Mouse (Mus musculus): ENCODE measurements around the gene Vat1l. TPM values are rescaled to one million over a fixed set of nuclear protein-coding genes. Genes with fewer than 3 reads are reported as not detected.

Vat1l gene
- total and polyA plus RNA-seq, 2 experiments: not detected

DNA sequence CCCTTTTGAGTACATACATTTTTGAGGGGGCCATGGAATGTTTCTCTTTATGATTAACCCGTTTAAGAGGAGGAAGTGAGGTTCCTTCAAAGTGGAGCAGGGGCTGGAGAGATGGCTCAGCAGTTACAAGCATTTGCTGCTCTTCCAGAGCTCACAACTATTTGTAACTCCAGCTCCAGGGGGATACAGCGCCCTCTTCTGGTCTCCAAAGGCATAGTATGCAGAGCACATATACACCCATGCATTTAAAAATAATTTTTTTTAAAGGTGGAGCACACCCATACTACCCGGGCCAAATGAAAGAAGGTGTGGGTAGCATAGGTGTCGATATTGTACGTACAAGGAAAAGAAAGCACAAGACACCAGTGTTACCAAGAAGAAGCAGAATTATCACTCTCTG lies 157.8 kb downstream of the Vat1l start:
- DNase-seq (ENCODE audit: extremely low read depth, low read depth, low spot score): no peak
- Histone ChIP-seq H3K4me3 (ENCODE audit: insufficient read depth, low read depth, low read length) (no peak overlapping the region), H3K79me2 (ENCODE audit: control insufficient read depth, insufficient read depth, low read length) (no peaks in the 10 kb centered on the region), H3K9ac (ENCODE audit: low read depth, low read length) (no peak overlapping the region), H3K4me1 (ENCODE audit: control insufficient read depth, insufficient read depth, low read length) (no peaks in the 10 kb centered on the region), H3K36me3 (ENCODE audit: control insufficient read depth, insufficient read depth, low read length) (no peaks in the 10 kb centered on the region), H3K27me3 (ENCODE audit: control insufficient read depth, insufficient read depth, low read length) (no peaks in the 10 kb centered on the region), H3K27ac (replicated peaks; ENCODE audit: insufficient read depth, low read depth, low read length) (no peak overlapping the region)
- WGBS: 71% methylated on average over 5 of the region's 5 CpGs
- no peak for TF ChIP-seq CTCF (IDR thresholded peaks at IDR 0.05; ENCODE audit: low read depth, low read length)
- TF ChIP-seq POLR2A (IDR thresholded peaks at IDR 0.05; ENCODE audit: extremely low read depth, insufficient read depth, low read length): no peak

DNA sequence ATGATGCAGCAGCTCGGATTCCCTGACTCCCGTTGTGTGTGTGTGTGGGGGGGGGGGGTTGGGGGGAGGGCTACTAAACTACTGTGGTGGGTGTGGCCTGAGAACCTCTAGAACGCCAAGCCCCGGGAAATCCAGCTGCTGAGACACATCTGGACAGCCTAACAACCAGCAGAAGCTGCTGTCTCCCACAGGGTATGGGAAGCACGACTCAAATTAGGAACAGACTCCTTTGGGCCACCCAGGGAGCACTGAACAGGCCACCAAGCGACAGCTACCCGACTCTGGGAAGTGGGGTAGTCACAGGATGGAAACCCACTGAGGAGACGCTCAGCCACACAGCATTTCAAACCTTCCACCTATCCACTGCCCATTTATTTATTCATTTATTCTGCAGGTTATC lies 158.2 kb downstream of the Vat1l start:
- Histone ChIP-seq H3K79me2 (ENCODE audit: control insufficient read depth, insufficient read depth, low read length) (no peaks in the 10 kb centered on the region), H3K27me3 (ENCODE audit: control insufficient read depth, insufficient read depth, low read length) (no peaks in the 10 kb centered on the region), H3K36me3 (ENCODE audit: control insufficient read depth, insufficient read depth, low read length) (no peaks in the 10 kb centered on the region), H3K9ac (ENCODE audit: low read depth, low read length) (no peak overlapping the region), H3K4me3 (ENCODE audit: insufficient read depth, low read depth, low read length) (no peak overlapping the region), H3K27ac (replicated peaks; ENCODE audit: insufficient read depth, low read depth, low read length) (no peak overlapping the region), H3K4me1 (ENCODE audit: control insufficient read depth, insufficient read depth, low read length) (no peaks in the 10 kb centered on the region)
- no peak for DNase-seq (ENCODE audit: extremely low read depth, low read depth, low spot score)
- WGBS: 70% methylated on average over 8 of the region's 8 CpGs
- TF ChIP-seq POLR2A (IDR thresholded peaks at IDR 0.05; ENCODE audit: extremely low read depth, insufficient read depth, low read length) (no peak), CTCF (IDR thresholded peaks at IDR 0.05; ENCODE audit: low read depth, low read length) (no peak)

DNA sequence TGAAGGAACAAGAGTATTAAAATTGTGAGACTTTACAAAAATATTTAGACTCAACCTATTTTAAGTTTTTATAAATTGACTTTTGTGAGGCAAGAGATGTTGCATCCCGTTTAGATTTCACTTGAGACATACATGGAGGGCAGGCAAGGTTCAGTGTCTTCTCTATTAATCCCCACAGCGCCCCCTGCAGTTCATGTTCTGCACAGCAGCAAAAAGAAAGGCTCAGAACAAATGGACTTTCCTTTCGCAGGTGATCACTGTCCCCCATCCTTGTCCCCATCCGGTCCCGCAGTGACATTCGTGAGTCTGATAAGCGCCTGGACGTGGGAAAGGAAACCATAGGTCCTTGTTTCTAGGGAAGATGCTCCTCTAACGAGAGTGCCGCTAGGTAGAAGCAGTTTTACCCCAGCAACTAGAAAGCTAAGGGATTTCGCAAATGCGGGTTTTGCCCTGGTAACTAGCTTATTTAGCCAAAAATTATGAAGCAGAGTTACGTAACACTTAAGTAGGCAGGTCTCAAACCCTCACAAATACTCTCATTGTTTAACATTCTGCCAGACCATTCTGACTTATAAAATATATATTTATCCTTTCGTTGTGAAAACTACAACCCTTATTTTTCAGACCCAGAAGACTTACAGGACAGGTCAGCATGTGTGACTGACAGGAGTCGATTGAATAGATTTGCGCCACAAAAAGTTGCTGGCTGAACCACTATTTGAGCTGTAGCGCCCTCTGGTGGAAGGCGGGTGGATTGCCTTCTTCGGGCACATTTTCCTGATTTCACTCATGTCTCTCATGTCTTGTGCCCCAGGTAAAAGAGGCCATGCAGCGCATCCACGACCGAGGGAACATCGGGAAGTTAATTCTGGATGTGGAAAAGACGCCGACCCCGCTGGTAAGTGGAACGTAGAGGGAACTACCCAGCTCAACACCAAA lies 163.9 kb downstream of the Vat1l start:
- 19% methylated on average over 27 of the region's 27 CpGs for WGBS
- Histone ChIP-seq H3K27me3 (ENCODE audit: control insufficient read depth, insufficient read depth, low read length) (no peaks in the 10 kb centered on the region), H3K9ac (ENCODE audit: low read depth, low read length) (no peak overlapping the region), H3K79me2 (ENCODE audit: control insufficient read depth, insufficient read depth, low read length) (no peaks in the 10 kb centered on the region), H3K27ac (replicated peaks; ENCODE audit: insufficient read depth, low read depth, low read length) (no peak overlapping the region), H3K4me3 (ENCODE audit: insufficient read depth, low read depth, low read length) (no peak overlapping the region), H3K36me3 (ENCODE audit: control insufficient read depth, insufficient read depth, low read length) (no peaks in the 10 kb centered on the region), H3K4me1 (ENCODE audit: control insufficient read depth, insufficient read depth, low read length) (no peaks in the 10 kb centered on the region; the same call in 1 of the 2 replicates)
- peak; percentile 78 for DNase-seq (ENCODE audit: extremely low read depth, low read depth, low spot score)
- TF ChIP-seq POLR2A (IDR thresholded peaks at IDR 0.05; ENCODE audit: extremely low read depth, insufficient read depth, low read length): no peak
- TF ChIP-seq CTCF (IDR thresholded peaks at IDR 0.05; ENCODE audit: low read depth, low read length): peak; percentile 86

DNA sequence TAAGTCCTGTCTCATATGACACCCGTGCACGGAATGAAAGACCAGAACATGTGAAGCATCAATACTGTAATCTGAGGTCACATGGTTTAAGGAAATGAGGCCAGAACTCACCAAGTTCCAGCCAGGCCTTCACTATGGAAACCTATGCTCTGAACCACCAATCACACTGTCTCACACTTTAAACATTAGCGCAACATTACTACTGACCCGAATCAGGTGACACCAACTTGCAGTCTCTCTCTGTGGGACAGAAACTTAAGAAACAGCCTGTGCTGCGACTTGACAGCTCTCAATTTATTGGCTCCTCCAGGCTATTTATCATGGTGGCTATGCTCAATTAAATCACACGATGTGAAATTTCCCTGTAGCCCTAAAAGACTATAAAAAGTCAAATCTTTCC lies 169.0 kb downstream of the Vat1l start:
- Histone ChIP-seq H3K4me3 (ENCODE audit: insufficient read depth, low read depth, low read length) (no peak overlapping the region), H3K27ac (replicated peaks; ENCODE audit: insufficient read depth, low read depth, low read length) (no peak overlapping the region), H3K4me1 (ENCODE audit: control insufficient read depth, insufficient read depth, low read length) (no peaks in the 10 kb centered on the region), H3K27me3 (ENCODE audit: control insufficient read depth, insufficient read depth, low read length) (no peaks in the 10 kb centered on the region), H3K9ac (ENCODE audit: low read depth, low read length) (no peak overlapping the region), H3K36me3 (ENCODE audit: control insufficient read depth, insufficient read depth, low read length) (no peaks in the 10 kb centered on the region), H3K79me2 (ENCODE audit: control insufficient read depth, insufficient read depth, low read length) (no peaks in the 10 kb centered on the region)
- no peak for DNase-seq (ENCODE audit: extremely low read depth, low read depth, low spot score)
- 83% methylated on average over 6 of the region's 6 CpGs for WGBS
- TF ChIP-seq CTCF (IDR thresholded peaks at IDR 0.05; ENCODE audit: low read depth, low read length) (no peak), POLR2A (IDR thresholded peaks at IDR 0.05; ENCODE audit: extremely low read depth, insufficient read depth, low read length) (no peak)

DNA sequence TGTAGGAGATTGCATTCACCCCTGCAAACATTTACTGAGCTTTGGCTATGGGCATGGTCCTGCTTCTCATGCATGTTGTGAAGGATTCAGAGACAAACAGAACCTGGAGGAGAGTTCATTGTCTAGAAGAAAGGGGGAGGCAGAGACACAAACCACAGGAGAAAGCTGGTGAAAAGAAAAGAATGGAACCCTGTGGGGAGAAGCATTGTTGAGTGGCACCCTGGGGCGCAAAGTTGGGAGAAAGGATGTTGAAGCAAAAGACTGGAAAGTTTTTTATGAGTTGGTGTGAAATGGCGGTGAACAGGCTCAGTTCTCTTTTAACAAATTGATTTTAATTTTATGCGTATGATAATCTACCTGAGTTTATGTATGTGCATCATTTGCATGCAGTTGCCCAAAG lies 178.8 kb downstream of the Vat1l start:
- no peak overlapping the region for H3K9ac ChIP-seq (ENCODE audit: low read depth, low read length)
- TF ChIP-seq POLR2A (IDR thresholded peaks at IDR 0.05; ENCODE audit: extremely low read depth, insufficient read depth, low read length) (no peak), CTCF (IDR thresholded peaks at IDR 0.05; ENCODE audit: low read depth, low read length) (no peak)
- H3K27me3 ChIP-seq (ENCODE audit: control insufficient read depth, insufficient read depth, low read length): no peaks in the 10 kb centered on the region
- no peak overlapping the region for H3K4me3 ChIP-seq (ENCODE audit: insufficient read depth, low read depth, low read length)
- DNase-seq (ENCODE audit: extremely low read depth, low read depth, low spot score): no peak
- no peak overlapping the region for H3K27ac ChIP-seq (replicated peaks; ENCODE audit: insufficient read depth, low read depth, low read length)
- no peaks in the 10 kb centered on the region for H3K4me1 ChIP-seq (ENCODE audit: control insufficient read depth, insufficient read depth, low read length)
- no peaks in the 10 kb centered on the region for H3K79me2 ChIP-seq (ENCODE audit: control insufficient read depth, insufficient read depth, low read length)
- 87% methylated on average over 3 of the region's 3 CpGs for WGBS
- no peaks in the 10 kb centered on the region for H3K36me3 ChIP-seq (ENCODE audit: control insufficient read depth, insufficient read depth, low read length)

DNA sequence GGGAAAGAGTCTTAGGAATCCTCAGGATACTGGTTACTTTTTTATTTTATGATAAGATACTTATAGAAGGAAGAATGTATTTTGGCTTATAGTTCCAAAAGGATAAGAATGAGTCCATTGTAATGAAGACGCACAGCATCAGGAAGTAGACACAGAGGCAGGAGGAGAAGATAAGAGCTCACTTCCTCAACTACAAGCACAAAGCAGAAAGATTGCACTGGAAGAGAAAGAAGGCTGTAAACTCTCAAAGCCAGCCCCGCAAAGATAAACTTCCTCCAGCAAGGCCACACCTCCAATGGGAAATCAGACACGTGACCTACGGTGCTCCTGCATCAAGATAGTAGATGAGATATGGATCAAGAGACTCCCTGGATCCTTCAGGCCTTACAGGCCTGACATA lies 182.1 kb downstream of the Vat1l start:
- DNase-seq (ENCODE audit: extremely low read depth, low read depth, low spot score): no peak
- Histone ChIP-seq H3K36me3 (ENCODE audit: control insufficient read depth, insufficient read depth, low read length) (no peaks in the 10 kb centered on the region), H3K4me1 (ENCODE audit: control insufficient read depth, insufficient read depth, low read length) (no peaks in the 10 kb centered on the region), H3K27me3 (ENCODE audit: control insufficient read depth, insufficient read depth, low read length) (no peaks in the 10 kb centered on the region), H3K4me3 (ENCODE audit: insufficient read depth, low read depth, low read length) (no peak overlapping the region), H3K27ac (replicated peaks; ENCODE audit: insufficient read depth, low read depth, low read length) (no peak overlapping the region), H3K79me2 (ENCODE audit: control insufficient read depth, insufficient read depth, low read length) (no peaks in the 10 kb centered on the region), H3K9ac (ENCODE audit: low read depth, low read length) (no peak overlapping the region)
- TF ChIP-seq CTCF (IDR thresholded peaks at IDR 0.05; ENCODE audit: low read depth, low read length) (no peak), POLR2A (IDR thresholded peaks at IDR 0.05; ENCODE audit: extremely low read depth, insufficient read depth, low read length) (no peak)
- WGBS: 67% methylated on average over 4 of the region's 4 CpGs

Data from liver, adult 2 months (tissue).